Mouse (Mus musculus) spleen, adult 10 weeks (tissue): ENCODE results near the gene Ppil3. TPM values are rescaled to one million over a fixed set of nuclear protein-coding genes. Genes with fewer than 3 reads are reported as not detected.

Experiments used
- polyA plus RNA-seq: library from polyadenylated mRNA; stranded (reverse); fragments of 350-450 nt; fragmentation: Illumina TruSeq; extraction: RNeasy Lipid Tissue Mini Kit (QIAGEN cat#74804); gene quantifications from one replicate; pipeline ENCODE4 v1.2.3, GENCODE M21; 2015; ENCODE audit warnings: low replicate concordance; ENCODE audit not compliant: insufficient read depth

The Ppil3 gene
- 88.2 TPM for polyA plus RNA-seq

DNA sequence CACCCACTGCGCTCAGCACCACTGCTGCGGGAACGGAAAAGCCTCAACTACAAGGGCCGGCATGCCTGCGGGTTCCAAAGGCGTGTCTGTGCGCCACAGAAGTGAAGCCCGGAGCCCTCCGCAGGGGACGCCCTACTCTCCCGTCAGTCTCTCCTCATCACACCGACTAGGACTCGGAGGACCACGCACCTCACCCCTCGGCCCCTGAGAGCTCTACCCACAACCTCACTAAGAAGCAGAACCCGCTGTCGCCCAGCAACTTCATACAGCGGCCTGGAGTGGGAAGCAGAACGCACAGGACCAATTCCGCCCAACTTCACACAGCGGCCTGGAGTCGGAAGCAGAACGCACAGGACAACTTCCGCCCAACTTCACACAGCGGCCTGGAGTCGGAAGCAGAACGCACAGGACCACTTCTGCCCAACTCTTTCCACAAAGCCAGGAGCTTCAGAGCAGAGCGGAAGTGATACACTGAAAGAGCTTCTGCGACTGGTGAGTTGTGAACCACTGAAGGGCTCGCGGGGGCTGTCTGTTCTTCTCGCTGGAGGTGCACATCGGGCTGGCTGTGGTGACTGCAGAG is at the start of gene Ppil3, which contains the start of gene Nif3l1:
TSS of gene Ppil3 (minus strand) at position 344 of the 580 bp plus-strand sequence.
TSS of gene Nif3l1 (plus strand) at position 9 of the 580 bp plus-strand sequence.

DNA sequence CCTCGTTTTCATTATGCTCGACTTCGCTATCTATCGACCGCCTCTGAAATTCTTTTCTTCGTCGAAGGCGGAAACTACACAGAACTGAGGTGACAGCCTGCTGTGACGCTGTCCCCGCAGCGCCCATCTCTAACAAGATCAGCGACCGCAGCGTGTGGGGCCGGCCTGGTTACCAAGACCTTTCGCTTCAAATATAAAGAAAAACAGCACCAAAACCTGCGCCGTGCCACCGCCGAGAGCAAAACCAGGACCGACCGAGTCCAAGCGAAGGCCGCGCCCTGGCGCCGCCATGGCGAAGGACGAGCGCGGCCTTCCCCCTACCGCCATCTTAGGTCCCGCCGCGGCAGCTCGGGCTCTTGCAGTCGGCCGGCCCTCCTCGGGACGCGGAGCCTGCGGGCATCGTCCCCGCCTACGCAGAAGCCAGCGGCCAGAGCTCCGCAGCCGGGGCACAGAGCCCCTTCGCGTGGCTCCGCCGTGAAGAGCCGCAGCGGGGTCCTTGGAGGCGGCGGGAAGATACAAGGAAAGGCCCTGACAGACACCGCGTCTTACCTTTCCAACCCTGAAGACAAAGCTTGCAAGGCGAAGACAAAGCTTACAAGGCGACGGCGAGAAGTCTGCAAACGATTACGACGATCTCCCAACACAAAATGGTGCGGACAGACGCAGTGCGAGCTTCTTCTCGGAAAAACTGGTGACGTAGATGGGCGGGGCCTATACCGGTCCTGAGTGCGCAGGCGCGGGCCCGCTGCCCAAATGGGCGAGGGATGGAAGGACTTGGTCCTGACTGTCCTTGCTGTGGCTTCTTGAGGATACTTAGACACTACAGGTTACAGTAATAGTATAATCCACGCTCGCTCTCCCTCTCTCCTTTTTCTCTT is 21.7 kb downstream of the Ppil3 start, which contains the start of gene Clk1:
TSS of gene Clk1 (minus strand) at position 696 of the 878 bp plus-strand sequence.

GRCm38 (mm10) chr1:58392652-58393283 is 52.5 kb downstream of the Ppil3 start, which contains the start of gene Bzw1:
Gene Bzw1, plus strand, starts transcription at chr1:58392898.

Other genes starting within 250 kb of the Ppil3 start
- gene Aox4, start 235.1 kb downstream of the Ppil3 start, polyA plus RNA-seq = 0.15 TPM
- 0.06 TPM for gene Aox2, start 167.2 kb downstream of the Ppil3 start, polyA plus RNA-seq
- gene Bzw1, start 52.6 kb downstream of the Ppil3 start, polyA plus RNA-seq = 225 TPM
- 849 TPM for gene Clk1, start 21.4 kb downstream of the Ppil3 start, polyA plus RNA-seq
- gene Nif3l1, start 335 bp downstream of the Ppil3 start, polyA plus RNA-seq = 16.5 TPM
- 38.9 TPM for gene Orc2, start 59.6 kb upstream of the Ppil3 start, polyA plus RNA-seq
- gene Fam126b, start 140.8 kb upstream of the Ppil3 start, polyA plus RNA-seq = 11.3 TPM
- gene Ndufb3, start 140.9 kb upstream of the Ppil3 start, polyA plus RNA-seq = 103 TPM